Mouse (Mus musculus): ENCODE results near the gene Pramef12.
"Not testable (repeated sequence)": the region's sequence is repeated elsewhere in the genome, so short reads cannot be mapped to it uniquely, and the experiment has no call there.

Pramef12 gene

DNA sequence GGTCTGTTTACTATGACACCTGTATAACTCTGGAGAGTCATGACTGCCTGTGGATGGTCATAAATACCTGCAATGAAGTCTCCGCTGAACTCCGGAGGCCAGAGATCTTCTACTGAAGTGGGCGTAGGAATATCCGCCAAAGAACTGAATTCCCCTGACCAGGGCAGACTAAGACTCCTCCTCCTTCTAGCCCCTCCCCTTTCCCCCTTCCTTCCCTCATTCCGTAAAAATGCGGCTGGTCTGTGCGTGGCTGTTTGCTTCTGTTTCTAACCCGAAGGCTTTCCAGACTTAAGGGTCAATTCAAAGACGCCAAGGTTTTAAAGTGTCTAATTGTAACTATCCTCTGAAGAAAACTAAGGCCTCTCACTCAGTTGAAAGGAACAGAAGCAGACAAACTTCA is at the start of gene Pramef12:
Gene Pramef12, minus strand, starts transcription at position 175 of the 400 bp plus-strand sequence.
- no peak for DNase-seq (ENCODE audit: low read depth, low spot score)

DNA sequence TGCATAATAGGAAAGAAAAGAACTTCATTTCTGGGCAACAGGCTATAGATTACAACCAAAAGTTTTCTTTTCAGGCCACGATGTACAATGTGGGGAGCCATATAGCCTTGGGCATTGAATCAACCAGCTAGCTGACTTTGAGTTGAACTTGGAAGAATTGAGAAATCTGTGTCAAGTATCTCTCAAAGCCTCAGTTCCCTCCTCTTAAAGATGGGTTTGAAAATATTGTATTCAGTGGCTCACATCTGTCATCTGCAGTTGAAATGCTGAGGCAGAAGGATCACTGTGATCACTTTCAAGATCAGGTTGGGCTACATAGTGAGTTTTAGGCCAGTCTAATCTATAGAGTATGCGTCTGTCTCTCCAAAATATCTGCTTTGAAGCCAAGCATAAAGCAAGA is 45.0 kb upstream of the Pramef12 start, which contains the start of gene Gm9944:
Gene Gm9944, minus strand, starts transcription at position 101 of the 400 bp plus-strand sequence.
- DNase-seq (ENCODE audit: low read depth, low spot score), result no peak

DNA sequence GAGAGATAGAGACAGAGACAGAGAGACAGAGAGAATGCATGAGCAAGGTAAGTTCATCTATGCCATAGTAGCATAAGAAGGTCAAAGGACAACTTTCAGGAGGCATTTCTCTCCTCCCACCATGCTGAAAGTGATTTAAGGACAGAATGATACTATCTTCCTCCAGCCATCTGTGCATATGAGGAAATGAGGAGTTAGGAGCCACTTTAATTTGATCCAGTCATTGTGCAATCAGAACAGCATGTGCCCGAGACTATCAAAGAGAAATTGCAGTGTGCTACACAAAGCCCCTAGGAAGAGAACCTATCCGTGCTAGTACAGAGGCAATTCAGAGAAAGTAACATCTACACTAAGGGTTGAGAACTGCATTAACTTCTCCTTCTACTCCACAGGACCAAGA is 40.3 kb upstream of the Pramef12 start:
- DNase-seq (ENCODE audit: low read depth, low spot score), result no peak

DNA sequence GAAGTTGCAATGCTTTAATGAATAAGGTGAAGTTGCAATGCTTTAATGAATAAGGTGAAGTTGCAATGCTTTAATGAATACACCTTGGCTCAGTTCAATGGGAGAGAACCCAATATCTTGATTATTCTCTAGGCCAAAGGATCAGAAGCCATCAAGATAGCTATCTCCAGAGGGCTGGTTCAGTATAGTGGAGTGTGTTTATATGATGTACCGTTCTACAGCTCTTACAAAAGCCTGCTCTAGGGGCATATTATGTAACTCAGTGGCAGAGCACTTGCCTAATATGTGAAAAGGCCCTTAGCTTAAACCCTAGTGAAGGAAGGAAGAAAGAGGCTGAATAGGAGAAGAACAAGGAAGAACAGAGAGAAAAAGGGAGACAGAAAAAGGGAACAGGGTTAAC is 33.3 kb upstream of the Pramef12 start:
- DNase-seq (ENCODE audit: low read depth, low spot score), result no peak

DNA sequence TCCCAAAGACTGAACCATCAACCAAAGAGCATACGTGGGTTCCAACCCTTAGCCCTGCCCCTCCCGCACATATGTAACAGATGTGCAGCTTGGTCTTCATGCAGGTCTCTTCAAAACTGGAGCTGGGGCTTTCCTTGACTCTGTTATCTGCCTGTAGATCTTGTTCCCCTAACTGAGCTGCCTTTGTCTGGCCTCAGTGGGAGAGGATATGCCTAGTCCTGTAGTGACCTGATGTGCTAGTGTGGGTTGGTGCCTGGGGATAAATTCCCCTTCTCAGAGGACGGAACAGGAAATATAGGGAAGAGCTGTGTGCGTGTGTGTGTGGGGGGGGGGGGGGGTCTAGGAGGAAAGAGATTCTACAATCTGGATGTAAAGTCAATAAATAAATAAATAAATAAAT is 32.8 kb upstream of the Pramef12 start:
- no peak for DNase-seq (ENCODE audit: low read depth, low spot score)

DNA sequence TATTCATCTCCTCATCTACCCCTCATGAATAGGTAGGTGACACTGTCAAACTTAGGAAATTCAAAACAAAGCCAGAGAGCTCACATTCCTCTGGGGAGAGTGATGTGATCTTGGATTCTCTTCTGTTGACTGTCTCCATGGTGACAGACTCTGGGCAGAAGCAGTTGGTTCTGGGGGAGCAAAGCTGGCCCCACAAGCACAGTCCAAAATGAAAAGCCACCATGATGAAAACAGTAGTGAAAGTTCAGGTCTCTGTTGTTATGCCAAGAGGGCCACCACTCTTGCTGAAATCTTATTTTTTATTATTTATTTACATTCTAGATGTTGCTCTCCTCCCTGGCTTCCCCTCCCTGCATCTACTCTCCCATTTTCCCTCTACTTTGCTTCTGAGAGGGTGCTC is 30.4 kb upstream of the Pramef12 start, which contains the start of gene 1700012P22Rik:
Gene 1700012P22Rik, minus strand, starts transcription at position 101 of the 400 bp plus-strand sequence.
- no peak for DNase-seq (ENCODE audit: low read depth, low spot score)

- DNase-seq (ENCODE audit: low read depth, low spot score), result no peak
Observed at GRCm38 (mm10) chr4:144433216-144433615, 25.0 kb upstream of the Pramef12 start.

GRCm38 (mm10) chr4:144430723-144431122 is 22.5 kb upstream of the Pramef12 start:
- no peak for DNase-seq (ENCODE audit: low read depth, low spot score)

- DNase-seq (ENCODE audit: low read depth, low spot score), result no peak
Observed at GRCm38 (mm10) chr4:144428868-144429267, 20.6 kb upstream of the Pramef12 start.

- no peak for DNase-seq (ENCODE audit: low read depth, low spot score)
Observed at GRCm38 (mm10) chr4:144424590-144424989, 16.3 kb upstream of the Pramef12 start.

DNA sequence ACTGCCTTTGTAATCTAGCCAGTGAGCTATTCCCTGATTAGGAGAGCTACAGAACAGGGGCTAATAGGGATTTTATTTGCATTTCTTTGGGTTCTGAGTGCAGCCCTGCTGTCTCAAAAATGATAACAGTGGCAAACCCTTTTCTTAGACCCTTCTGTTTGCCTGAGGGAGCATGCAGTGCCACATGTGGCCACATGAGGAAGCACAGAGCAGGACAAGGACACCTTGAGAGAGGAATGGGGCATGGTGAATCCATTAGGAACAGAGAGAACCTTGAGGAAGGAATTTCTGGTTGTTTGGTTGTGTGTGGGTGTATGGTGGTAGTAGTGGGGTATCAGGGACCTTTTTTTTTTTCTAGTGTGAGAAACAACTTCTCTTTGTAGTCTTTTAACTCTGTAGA is 12.4 kb upstream of the Pramef12 start:
- no peak for DNase-seq (ENCODE audit: low read depth, low spot score)

DNA sequence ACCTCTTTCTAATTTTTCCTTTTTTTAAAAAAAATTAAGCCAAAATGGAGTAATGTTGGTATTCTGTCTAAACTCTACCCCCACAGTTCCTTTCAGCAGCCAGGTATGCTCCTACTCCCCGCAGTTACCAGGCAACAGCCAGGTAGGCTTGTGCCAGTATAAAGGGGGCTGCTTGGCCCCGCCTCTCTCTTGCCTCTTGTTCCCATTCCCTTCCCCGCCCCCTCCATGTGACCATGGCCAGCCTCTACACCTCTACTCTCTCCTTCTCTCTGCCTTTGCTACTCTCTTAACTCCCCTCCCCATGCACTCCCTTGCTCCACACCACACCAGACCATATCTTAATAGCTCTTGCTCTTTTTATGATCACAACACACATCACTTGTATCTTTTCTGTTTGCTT is 2.0 kb downstream of the Pramef12 start:
- DNase-seq (ENCODE audit: low read depth, low spot score), result no peak

DNA sequence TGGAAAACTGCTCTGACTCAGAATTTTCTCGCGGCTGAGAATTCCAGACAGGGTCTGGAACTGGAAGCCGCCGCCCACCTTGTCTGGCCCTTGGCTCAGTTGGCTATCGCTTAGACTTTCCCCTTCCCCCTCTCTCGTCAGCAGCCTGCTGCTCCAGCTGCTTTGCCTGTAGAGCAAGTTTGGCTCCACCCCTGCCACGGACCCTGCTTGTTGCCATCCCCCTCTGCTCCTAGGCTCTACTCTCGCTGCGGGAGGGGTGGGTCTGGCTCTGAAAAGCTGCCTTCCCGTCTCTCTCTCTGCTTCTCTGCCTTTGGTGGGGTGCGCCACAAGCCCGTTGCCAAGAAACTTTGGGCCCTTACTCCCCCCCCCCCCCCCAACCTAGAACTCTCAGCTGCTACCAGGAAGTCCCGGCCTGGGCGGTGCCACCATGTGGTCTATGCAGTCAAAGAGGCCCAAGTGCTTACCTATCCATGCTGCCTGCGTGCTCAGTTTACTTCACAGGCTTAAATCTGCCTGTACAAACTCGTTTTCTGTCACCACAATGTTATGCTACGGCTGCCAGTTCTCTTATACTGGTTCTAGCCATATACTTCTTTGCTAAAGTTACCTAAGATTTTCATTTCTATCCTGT is 3.7 kb downstream of the Pramef12 start:
- no peak for DNase-seq (ENCODE audit: low read depth, low spot score)

DNA sequence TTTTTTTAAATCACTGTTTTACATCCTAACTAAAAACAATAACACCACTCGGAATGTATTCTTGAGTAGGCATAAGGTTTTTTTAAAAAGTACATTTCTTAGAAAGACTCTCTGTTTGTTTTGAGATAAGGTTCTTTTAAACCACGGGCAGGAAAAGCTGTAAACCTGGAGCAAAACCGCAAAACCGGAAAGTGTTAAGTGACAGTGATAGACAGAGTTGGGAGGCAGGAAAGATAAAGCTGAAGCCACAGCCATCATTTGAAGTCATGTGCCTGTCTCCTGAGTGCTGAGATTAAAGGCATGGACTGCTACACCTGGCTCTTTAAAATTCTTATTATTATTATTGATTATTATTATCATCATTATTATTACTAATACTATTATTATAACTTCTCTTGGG is 5.6 kb downstream of the Pramef12 start:
- DNase-seq (ENCODE audit: low read depth, low spot score), result no peak

DNA sequence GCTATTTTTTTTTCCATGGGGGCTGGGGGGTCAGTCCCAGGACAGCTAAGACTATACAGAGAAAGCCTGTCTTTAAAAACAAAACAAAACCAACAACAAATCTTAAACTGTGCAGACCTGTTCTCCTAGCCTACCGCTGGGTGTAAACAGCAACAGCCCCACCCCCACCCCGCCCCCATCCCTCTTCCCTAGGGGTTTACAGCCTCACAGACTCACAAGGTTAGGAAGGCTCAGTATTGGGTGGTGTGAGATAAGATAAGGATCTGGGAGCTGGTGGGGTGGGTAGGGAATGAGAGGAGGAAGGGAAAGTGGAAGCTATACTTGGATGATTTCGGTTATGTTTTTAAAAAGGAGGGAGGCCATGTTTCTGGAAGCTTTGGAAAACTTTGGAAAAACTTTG is 11.9 kb downstream of the Pramef12 start:
- DNase-seq (ENCODE audit: low read depth, low spot score), result no peak

GRCm38 (mm10) chr4:144377911-144378310 is 30.4 kb downstream of the Pramef12 start, which contains the start of gene Pramef20:
TSS of gene Pramef20 (minus strand) at chr4:144377933.
- DNase-seq (ENCODE audit: low read depth, low spot score), result no peak

DNA sequence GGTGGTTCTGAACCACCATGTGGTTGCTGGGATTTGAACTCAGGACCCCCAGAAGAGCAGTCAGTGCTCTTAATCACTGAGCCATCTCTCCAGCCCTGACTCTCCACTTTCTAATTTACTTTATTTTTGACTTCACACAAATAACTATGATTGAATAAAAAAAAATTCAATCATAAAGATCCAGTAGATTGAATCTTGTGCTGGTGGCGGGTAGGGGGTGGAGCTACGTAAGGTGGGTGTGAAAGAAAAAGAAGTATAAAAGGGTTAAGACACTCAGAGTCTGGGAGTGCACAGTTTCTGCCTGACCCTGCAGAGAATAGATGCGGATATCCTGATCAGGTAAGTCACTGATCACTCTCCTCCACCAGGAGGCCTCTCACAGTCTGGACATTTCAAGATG is 50.6 kb downstream of the Pramef12 start, which contains the start of gene Gm13119:
Gene Gm13119, plus strand, starts transcription at position 301 of the 400 bp plus-strand sequence.
- not testable (repeated sequence) for DNase-seq (ENCODE audit: low read depth, low spot score)
